Comparison of ENCODE assay signal across 39 mouse cellular contexts in the genomic region with DNA sequence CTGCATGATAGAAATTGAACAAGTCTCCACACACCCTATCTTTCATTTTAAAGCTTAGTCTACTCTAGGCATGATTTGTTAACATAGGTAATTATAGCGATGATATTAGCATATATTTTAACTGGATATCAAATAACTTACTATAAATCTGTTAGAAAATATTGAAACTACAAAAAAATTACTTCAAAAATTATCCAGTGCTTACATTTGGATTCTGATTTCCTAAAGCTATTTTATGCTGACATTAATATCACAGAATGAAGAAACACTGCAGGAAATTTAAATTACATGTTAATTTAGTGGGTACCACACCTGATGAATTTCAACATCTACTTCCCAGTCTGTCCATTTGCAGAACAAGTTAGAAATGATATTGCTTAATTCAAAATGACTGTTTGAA. TPM values are rescaled to one million over a fixed set of nuclear protein-coding genes. Genes with fewer than 3 reads are reported as not detected.
"Had no signal": no experiment of that assay in that cellular context is flagged by ENCODE, and none has a peak within 500 bp of the region (broad histone marks: within the 10 kb centered on the region; RNA-seq: fewer than 3 reads in every experiment).

A gene (plus strand): TSS at position 301 of the 400 bp plus-strand sequence.

- H3K27me3 ChIP-seq: embryonic facial prominence, embryonic 12.5 days; embryonic facial prominence, embryonic 13.5 days; embryonic facial prominence, embryonic 15.5 days; forebrain, embryonic 12.5 days; forebrain, embryonic 13.5 days; forebrain, embryonic 15.5 days had no signal

- H3K27ac ChIP-seq: embryonic facial prominence, embryonic 10.5 days; embryonic facial prominence, embryonic 12.5 days; embryonic facial prominence, embryonic 13.5 days; embryonic facial prominence, embryonic 15.5 days; forebrain, embryonic 10.5 days; forebrain, embryonic 12.5 days; forebrain, embryonic 13.5 days; forebrain, embryonic 15.5 days; gastrocnemius, adult 2 months; heart, adult 2 months had no signal

- H3K4me1 ChIP-seq: embryonic facial prominence, embryonic 10.5 days; embryonic facial prominence, embryonic 12.5 days; embryonic facial prominence, embryonic 13.5 days; embryonic facial prominence, embryonic 15.5 days; forebrain, embryonic 10.5 days; forebrain, embryonic 12.5 days; forebrain, embryonic 13.5 days; forebrain, embryonic 15.5 days had no signal

- H3K36me3 ChIP-seq: embryonic facial prominence, embryonic 10.5 days; embryonic facial prominence, embryonic 12.5 days; embryonic facial prominence, embryonic 13.5 days; embryonic facial prominence, embryonic 15.5 days; forebrain, embryonic 10.5 days; forebrain, embryonic 12.5 days; forebrain, embryonic 15.5 days had no signal

- DNase-seq: cerebellum, adult 8-10 months; cerebellum, adult 9-10 months; cerebellum, adult 9-11 months; cerebellum, postnatal 10 days; cerebellum, postnatal 14 days; cerebellum, postnatal 25 days; cerebellum, postnatal 36 days; embryo, embryonic 11 days; forebrain, postnatal 0 days; gastrocnemius, adult 2 months; gastrocnemius, postnatal 10 days; gastrocnemius, postnatal 14 days; gastrocnemius, postnatal 25 days; gastrocnemius, postnatal 36 days; heart, adult 11 months; heart, adult 18-20 months; heart, adult 2 months had no signal

- H3K4me3 ChIP-seq: embryonic facial prominence, embryonic 10.5 days; embryonic facial prominence, embryonic 12.5 days; embryonic facial prominence, embryonic 13.5 days; embryonic facial prominence, embryonic 15.5 days; erythroblast, embryonic 14.5 days; forebrain, embryonic 10.5 days; forebrain, embryonic 12.5 days; forebrain, embryonic 13.5 days; forebrain, embryonic 15.5 days; gastrocnemius, adult 2 months; heart, adult 2 months had no signal

- H3K9me3 ChIP-seq: embryonic facial prominence, embryonic 10.5 days; embryonic facial prominence, embryonic 12.5 days; embryonic facial prominence, embryonic 13.5 days; embryonic facial prominence, embryonic 15.5 days; forebrain, embryonic 10.5 days; forebrain, embryonic 12.5 days; forebrain, embryonic 13.5 days; forebrain, embryonic 15.5 days had no signal

- H3K4me2 ChIP-seq: embryonic facial prominence, embryonic 12.5 days; embryonic facial prominence, embryonic 13.5 days; embryonic facial prominence, embryonic 15.5 days; forebrain, embryonic 12.5 days; forebrain, embryonic 13.5 days; forebrain, embryonic 15.5 days had no signal

- ATAC-seq: forebrain, embryonic 13.5 days; forebrain, embryonic 14.5 days; forebrain, embryonic 15.5 days; forebrain, embryonic 16.5 days; forebrain, postnatal 0 days had no signal

- H3K9ac ChIP-seq: embryonic facial prominence, embryonic 12.5 days; embryonic facial prominence, embryonic 13.5 days; embryonic facial prominence, embryonic 15.5 days; forebrain, embryonic 12.5 days; forebrain, embryonic 13.5 days; forebrain, embryonic 15.5 days; forebrain, postnatal 0 days had no signal

RNA-seq across cellular contexts. Expression of the gene that starts here (rescaled TPM):
- total RNA-seq: common myeloid progenitor, adult 5-6 weeks; forebrain, postnatal 0 days; gastrocnemius, adult 18-20 months; gastrocnemius, adult 2 months; gastrocnemius, adult 8-10 months; gastrocnemius, postnatal 10 days; gastrocnemius, postnatal 14 days; gastrocnemius, postnatal 25 days; gastrocnemius, postnatal 36 days; gastrocnemius, postnatal 4 days; granulocyte monocyte progenitor cell, adult 5-6 weeks; heart, adult 18-20 months; heart, adult 2 months; heart, adult 8-10 months had no signal
- polyA plus RNA-seq: cortical plate, adult 2 months; embryonic facial prominence, embryonic 10.5 days; embryonic facial prominence, embryonic 11.5 days; embryonic facial prominence, embryonic 12.5 days; erythroblast, embryonic 14.5 days; forebrain, embryonic 10.5 days; forebrain, embryonic 11.5 days; forebrain, embryonic 12.5 days; forebrain, embryonic 13.5 days; forebrain, embryonic 14.5 days; forebrain, embryonic 15.5 days; forebrain, embryonic 16.5 days; forebrain, postnatal 0 days; frontal cortex, adult 2 months; gonadal fat pad, adult 2 months; heart, adult 2 months had no signal
